Mouse (Mus musculus) lung, adult 10 weeks (tissue): Measurements from ENCODE around the gene 6030445D17Rik. TPM values are rescaled to one million over a fixed set of nuclear protein-coding genes. Genes with fewer than 3 reads are reported as not detected.

Experiments
- polyA plus RNA-seq: library from polyadenylated mRNA; stranded (reverse); fragments of 350-450 nt; fragmentation: Illumina TruSeq; extraction: RNeasy Lipid Tissue Mini Kit (QIAGEN cat#74804); gene quantifications from one replicate; pipeline ENCODE4 v1.2.3, GENCODE M21; 2014; ENCODE audit warnings: low read depth, low replicate concordance; ENCODE audit not compliant: insufficient read depth

6030445D17Rik gene
- 0.44 TPM for polyA plus RNA-seq

GRCm38 (mm10) chr4:136462086-136462838 lies at the start of gene 6030445D17Rik:
Gene 6030445D17Rik (plus strand): TSS chr4:136462250.

GRCm38 (mm10) chr4:136423224-136423623 lies 38.8 kb upstream of the 6030445D17Rik start, which contains the start of gene Htr1d:
Gene Htr1d (plus strand): TSS chr4:136423524.

GRCm38 (mm10) chr4:136469371-136469903 lies 7.4 kb downstream of the 6030445D17Rik start, which contains the start of gene Luzp1:
Gene Luzp1 (plus strand): TSS chr4:136469761.

Other genes with a start within 250 kb of the 6030445D17Rik start
- 24.7 TPM for gene Tcea3, start 214.5 kb upstream of the 6030445D17Rik start, polyA plus RNA-seq
- gene Zfp46, start 177.6 kb upstream of the 6030445D17Rik start, polyA plus RNA-seq, result 6.5 TPM
- gene Hnrnpr, start 151.3 kb upstream of the 6030445D17Rik start, polyA plus RNA-seq, result 38.3 TPM
- not detected for gene Htr1d, start 38.7 kb upstream of the 6030445D17Rik start, polyA plus RNA-seq
- gene Luzp1, start 7.5 kb downstream of the 6030445D17Rik start, polyA plus RNA-seq, result 11.3 TPM
- gene Kdm1a, start 140.5 kb downstream of the 6030445D17Rik start, polyA plus RNA-seq, result 20.6 TPM
- gene Tex46, start 148.2 kb downstream of the 6030445D17Rik start, polyA plus RNA-seq, result not detected
- not detected for gene Lactbl1, start 160.4 kb downstream of the 6030445D17Rik start, polyA plus RNA-seq